Mouse (Mus musculus): ENCODE measurements around the gene Rbfox2. TPM values are rescaled to one million over a fixed set of nuclear protein-coding genes. Genes with fewer than 3 reads are reported as not detected.

Gene Rbfox2
- polyA plus RNA-seq, 1 experiment from 2014 or later = 136 TPM

DNA sequence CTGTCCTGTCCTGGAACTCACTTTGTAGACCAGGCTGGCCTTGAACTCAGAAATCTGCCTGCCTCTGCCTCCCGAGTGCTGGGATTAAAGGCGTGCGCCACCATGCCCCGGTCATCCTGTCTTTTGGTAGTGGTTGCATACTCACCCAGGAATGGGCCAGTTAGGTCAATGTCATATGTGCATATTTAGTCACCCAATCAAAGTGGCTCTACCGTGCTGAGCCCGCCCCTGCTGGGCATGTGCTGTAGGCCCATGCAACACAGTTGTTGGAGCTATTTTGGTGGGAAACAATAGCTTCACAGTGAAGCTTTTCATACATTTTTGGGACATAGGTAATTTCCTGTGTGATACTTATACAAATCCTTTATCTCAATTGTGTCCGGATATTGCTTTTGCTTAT lies 187.1 kb downstream of the Rbfox2 start:
- H3K4me2 ChIP-seq = no peak overlapping the region
- H3K27ac ChIP-seq (replicated peaks) = no peak overlapping the region
- no peak overlapping the region for H3K4me3 ChIP-seq
- no peaks in the 10 kb centered on the region for H3K9me3 ChIP-seq
- H3K4me1 ChIP-seq (replicated peaks) = peaks cover 33% of the 10 kb centered on the region
- WGBS = 96% methylated on average over 7 of the region's 7 CpGs
- no peak for ATAC-seq (ENCODE audit: low read depth)
- no peaks in the 10 kb centered on the region for H3K27me3 ChIP-seq
- no peak overlapping the region for H3K9ac ChIP-seq
- H3K36me3 ChIP-seq = peaks cover 29% of the 10 kb centered on the region

DNA sequence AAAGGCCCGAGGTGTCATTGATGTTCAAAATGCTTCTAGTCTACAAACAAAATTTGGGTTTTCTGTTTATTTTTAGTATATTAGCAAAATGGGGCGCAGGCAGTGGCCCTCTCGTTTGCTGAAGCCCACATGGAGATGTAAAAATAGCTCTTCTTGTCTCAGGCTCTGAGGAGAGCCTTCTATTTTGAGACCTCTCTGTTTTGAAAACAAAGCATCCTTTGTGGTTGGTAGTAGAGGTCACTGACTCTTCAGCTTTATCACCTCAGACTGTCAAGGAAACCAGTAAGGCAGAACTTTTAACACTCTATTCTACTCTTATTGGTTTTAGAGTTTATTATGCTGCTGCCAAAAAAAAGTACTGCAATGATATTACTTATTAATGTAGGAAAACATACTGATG lies 189.6 kb downstream of the Rbfox2 start:
- Histone ChIP-seq H3K4me1 (replicated peaks) (peaks cover 33% of the 10 kb centered on the region), H3K4me3 (no peak overlapping the region), H3K27me3 (no peaks in the 10 kb centered on the region), H3K9ac (no peak overlapping the region), H3K27ac (replicated peaks) (no peak overlapping the region), H3K36me3 (peaks cover 49% of the 10 kb centered on the region), H3K9me3 (no peaks in the 10 kb centered on the region), H3K4me2 (no peak overlapping the region)
- 16% methylated on average over 3 of the region's 3 CpGs for WGBS
- no peak for ATAC-seq (ENCODE audit: low read depth)

- peak; percentile 61; the same call in 1 of the 2 replicates for ATAC-seq (ENCODE audit: low read depth)
- H3K36me3 ChIP-seq = peaks cover 57% of the 10 kb centered on the region
- H3K4me2 ChIP-seq = no peak overlapping the region
- H3K4me1 ChIP-seq (replicated peaks) = peaks cover 33% of the 10 kb centered on the region
- WGBS = 89% methylated on average over 9 of the region's 9 CpGs
- no peak overlapping the region for H3K4me3 ChIP-seq
- no peak overlapping the region for H3K9ac ChIP-seq
- no peaks in the 10 kb centered on the region for H3K9me3 ChIP-seq
- no peaks in the 10 kb centered on the region for H3K27me3 ChIP-seq
- no peak overlapping the region for H3K27ac ChIP-seq (replicated peaks)
These were observed 190.6 kb downstream of the Rbfox2 start for GRCm38 (mm10) chr15:77116139-77116722.

DNA sequence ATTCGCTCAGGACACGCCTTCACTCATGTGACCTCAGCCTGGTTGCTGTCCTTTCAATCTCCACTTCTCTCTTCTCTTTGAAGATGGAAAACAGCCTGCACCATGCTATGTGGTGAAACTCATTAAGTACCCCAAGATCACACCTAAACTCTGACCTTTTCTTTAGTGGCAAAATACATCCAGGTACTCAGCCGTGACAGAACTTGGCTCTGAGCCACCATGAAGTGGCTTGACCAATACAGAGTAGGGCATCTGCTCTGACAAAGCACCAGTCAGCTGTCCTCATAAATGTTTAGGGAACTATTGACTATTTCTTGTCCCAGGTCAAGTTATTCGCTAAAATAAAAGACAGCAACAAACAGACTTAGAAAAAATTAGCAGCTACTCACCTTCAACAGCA lies 191.3 kb downstream of the Rbfox2 start:
- ATAC-seq (ENCODE audit: low read depth) = no peak

DNA sequence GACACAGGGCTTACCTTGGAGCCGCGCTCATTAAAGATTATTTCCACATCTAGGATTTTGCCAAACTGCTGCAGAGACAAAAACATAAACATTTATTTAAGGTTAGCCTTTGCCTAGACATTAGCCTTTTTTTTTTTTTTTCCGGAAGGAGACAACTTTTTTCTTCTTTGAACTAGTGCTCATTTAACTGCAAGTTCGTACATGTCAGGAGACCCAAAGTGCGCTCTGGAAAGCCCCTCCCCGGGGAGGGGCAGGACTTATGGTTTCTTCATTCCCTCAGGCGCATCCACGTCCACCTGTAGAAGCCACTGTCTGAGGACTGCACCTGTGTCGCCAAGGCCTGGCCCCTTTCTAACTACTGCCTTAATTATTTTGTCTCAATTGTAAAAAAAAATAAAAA lies 193.2 kb downstream of the Rbfox2 start:
- Histone ChIP-seq H3K9me3 (no peaks in the 10 kb centered on the region), H3K27me3 (no peaks in the 10 kb centered on the region), H3K4me1 (replicated peaks) (peaks cover 26% of the 10 kb centered on the region), H3K27ac (replicated peaks) (no peak overlapping the region), H3K4me2 (no peak overlapping the region), H3K4me3 (no peak overlapping the region), H3K9ac (no peak overlapping the region), H3K36me3 (peaks cover 62% of the 10 kb centered on the region)
- ATAC-seq (ENCODE audit: low read depth) = no peak
- WGBS = 92% methylated on average over 9 of the region's 9 CpGs

More for the DNA sequence above, 191.3 kb downstream of the Rbfox2 start:
- H3K4me2 ChIP-seq = no peak overlapping the region
- H3K36me3 ChIP-seq = peaks cover 61% of the 10 kb centered on the region
- WGBS = 81% methylated on average over 4 of the region's 4 CpGs
- H3K9ac ChIP-seq = no peak overlapping the region
- H3K27me3 ChIP-seq = no peaks in the 10 kb centered on the region
- H3K27ac ChIP-seq (replicated peaks) = no peak overlapping the region
- H3K4me1 ChIP-seq (replicated peaks) = peaks cover 33% of the 10 kb centered on the region
- H3K4me3 ChIP-seq = no peak overlapping the region
- H3K9me3 ChIP-seq = no peaks in the 10 kb centered on the region

GRCm38 (mm10) chr15:77112378-77112777 lies 194.4 kb downstream of the Rbfox2 start:
- H3K9me3 ChIP-seq = no peaks in the 10 kb centered on the region
- no peak overlapping the region for H3K27ac ChIP-seq (replicated peaks)
- no peaks in the 10 kb centered on the region for H3K27me3 ChIP-seq
- peaks cover 14% of the 10 kb centered on the region for H3K4me1 ChIP-seq (replicated peaks)
- no peak overlapping the region for H3K9ac ChIP-seq
- peaks cover 73% of the 10 kb centered on the region for H3K36me3 ChIP-seq
- ATAC-seq (ENCODE audit: low read depth) = no peak
- no peak overlapping the region for H3K4me2 ChIP-seq
- H3K4me3 ChIP-seq = no peak overlapping the region
- WGBS = 91% methylated on average over 2 of the region's 2 CpGs

DNA sequence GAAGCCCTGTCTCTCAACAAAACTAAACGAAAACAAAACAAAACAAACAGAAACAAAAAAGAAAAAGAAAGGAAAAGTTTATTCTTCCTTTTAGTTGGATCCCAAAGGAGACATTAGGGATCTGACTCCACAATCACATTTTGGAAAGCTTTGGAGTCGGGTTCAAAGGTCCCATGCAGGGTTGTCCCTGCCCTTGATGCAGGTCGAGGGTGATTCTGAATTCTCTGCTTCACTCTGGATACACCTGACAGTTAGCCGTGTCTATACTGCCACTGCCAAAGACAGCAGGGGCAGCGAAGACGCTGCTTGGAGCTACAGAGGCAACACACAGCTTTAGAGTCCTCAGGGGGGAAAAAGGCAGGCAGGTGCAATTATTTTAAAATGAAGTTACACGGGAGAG lies 194.9 kb downstream of the Rbfox2 start:
- Histone ChIP-seq H3K4me3 (no peak overlapping the region), H3K27me3 (no peaks in the 10 kb centered on the region), H3K4me1 (replicated peaks) (peaks cover 9% of the 10 kb centered on the region), H3K36me3 (peaks cover 75% of the 10 kb centered on the region), H3K4me2 (no peak overlapping the region), H3K9me3 (no peaks in the 10 kb centered on the region), H3K9ac (no peak overlapping the region), H3K27ac (replicated peaks) (no peak overlapping the region)
- ATAC-seq (ENCODE audit: low read depth) = no peak
- WGBS = 82% methylated on average over 7 of the region's 7 CpGs

DNA sequence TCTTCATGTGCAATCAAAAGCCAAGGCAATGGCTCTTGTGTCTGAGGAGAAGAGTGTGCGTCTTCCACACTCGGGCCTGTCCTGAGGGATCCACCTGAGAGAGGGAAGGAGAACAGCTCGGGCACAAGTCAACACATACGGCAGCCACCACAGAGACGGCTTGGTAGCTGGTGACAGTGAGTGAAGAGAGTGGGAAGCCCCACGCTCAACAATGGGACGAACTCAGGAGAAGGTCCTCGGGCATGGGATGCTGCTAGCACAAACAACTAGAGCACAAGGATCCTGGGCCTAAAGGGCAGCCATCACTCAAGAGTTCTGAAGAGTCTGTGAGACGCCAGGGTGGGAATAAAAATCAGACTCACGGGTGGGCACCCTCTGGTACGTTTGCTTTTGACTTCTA lies 196.4 kb downstream of the Rbfox2 start:
- no peaks in the 10 kb centered on the region for H3K9me3 ChIP-seq
- H3K4me3 ChIP-seq = no peak overlapping the region
- peaks cover 1% of the 10 kb centered on the region for H3K4me1 ChIP-seq (replicated peaks)
- no peak overlapping the region for H3K4me2 ChIP-seq
- H3K27me3 ChIP-seq = no peaks in the 10 kb centered on the region
- ATAC-seq (ENCODE audit: low read depth) = no peak
- H3K36me3 ChIP-seq = peaks cover 61% of the 10 kb centered on the region
- whole genome bisulfite sequencing = 88% methylated on average over 11 of the region's 11 CpGs
- H3K9ac ChIP-seq = no peak overlapping the region
- no peak overlapping the region for H3K27ac ChIP-seq (replicated peaks)

DNA sequence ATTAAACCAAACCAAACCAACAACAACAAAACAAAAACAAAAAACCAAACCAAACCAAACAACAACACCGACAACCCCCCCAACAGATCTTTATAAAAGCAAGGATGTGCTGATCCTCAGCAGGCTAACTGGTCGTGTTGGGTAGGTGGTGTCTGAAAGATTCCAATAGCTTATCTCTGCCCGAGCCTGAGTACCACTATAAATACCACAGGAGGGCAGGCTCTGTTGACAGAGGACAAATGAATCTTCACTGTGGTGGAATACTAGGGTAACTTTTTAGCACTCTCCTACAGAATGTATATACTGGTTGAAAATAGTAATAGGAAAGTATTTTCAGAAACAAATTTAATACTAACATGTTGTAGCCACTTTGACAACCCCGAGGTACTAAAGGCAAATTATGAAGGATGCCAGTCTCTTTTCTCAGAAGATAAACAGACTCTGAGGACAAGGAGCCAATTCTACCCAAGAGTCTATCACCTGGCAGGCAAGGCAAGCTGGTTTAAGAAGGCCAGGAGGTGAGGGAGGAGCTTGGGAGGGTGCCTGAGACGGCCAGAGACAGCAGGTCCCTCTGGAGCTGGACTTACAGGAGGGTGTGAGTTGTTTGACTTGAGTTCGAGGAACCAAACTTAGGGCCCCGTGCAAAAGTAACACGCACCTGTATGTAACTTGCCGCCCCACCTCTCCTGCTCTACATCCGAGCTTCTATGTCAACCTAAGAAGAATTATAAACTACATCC lies 199.5 kb downstream of the Rbfox2 start:
- peaks cover 16% of the 10 kb centered on the region for H3K4me1 ChIP-seq (replicated peaks)
- 88% methylated on average over 10 of the region's 10 CpGs for WGBS
- ATAC-seq (ENCODE audit: low read depth) = no peak

DNA sequence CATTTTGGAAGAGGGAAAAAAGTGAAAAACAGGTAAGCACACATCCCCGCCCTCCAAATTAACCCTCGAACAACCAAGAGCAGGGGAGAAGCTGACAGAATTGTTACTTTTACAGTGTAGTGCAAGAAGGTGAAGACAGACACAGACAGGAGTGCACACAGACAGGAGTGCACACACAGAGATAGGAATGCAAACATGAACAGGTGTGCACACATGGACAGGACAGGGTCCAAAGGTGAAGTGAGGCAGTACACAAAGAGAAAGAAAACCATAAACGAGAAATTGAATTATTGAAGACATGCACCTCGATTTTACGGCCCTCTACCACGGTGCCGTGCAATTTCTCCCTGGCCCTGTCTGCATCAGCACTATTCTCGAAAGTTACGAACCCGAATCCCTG lies 201.5 kb downstream of the Rbfox2 start:
- Histone ChIP-seq H3K9ac (no peak overlapping the region), H3K4me3 (no peak overlapping the region), H3K4me2 (no peak overlapping the region), H3K4me1 (replicated peaks) (peaks cover 16% of the 10 kb centered on the region), H3K36me3 (peaks cover 47% of the 10 kb centered on the region), H3K27ac (replicated peaks) (no peak overlapping the region), H3K27me3 (no peaks in the 10 kb centered on the region), H3K9me3 (no peaks in the 10 kb centered on the region)
- no peak for ATAC-seq (ENCODE audit: low read depth)
- 73% methylated on average over 10 of the region's 10 CpGs for WGBS

More for the DNA sequence above, 199.5 kb downstream of the Rbfox2 start:
- Histone ChIP-seq H3K27me3 (no peaks in the 10 kb centered on the region), H3K27ac (replicated peaks) (no peak overlapping the region), H3K9me3 (no peaks in the 10 kb centered on the region), H3K4me3 (no peak overlapping the region), H3K36me3 (peaks cover 42% of the 10 kb centered on the region), H3K4me2 (no peak overlapping the region), H3K9ac (no peak overlapping the region)

DNA sequence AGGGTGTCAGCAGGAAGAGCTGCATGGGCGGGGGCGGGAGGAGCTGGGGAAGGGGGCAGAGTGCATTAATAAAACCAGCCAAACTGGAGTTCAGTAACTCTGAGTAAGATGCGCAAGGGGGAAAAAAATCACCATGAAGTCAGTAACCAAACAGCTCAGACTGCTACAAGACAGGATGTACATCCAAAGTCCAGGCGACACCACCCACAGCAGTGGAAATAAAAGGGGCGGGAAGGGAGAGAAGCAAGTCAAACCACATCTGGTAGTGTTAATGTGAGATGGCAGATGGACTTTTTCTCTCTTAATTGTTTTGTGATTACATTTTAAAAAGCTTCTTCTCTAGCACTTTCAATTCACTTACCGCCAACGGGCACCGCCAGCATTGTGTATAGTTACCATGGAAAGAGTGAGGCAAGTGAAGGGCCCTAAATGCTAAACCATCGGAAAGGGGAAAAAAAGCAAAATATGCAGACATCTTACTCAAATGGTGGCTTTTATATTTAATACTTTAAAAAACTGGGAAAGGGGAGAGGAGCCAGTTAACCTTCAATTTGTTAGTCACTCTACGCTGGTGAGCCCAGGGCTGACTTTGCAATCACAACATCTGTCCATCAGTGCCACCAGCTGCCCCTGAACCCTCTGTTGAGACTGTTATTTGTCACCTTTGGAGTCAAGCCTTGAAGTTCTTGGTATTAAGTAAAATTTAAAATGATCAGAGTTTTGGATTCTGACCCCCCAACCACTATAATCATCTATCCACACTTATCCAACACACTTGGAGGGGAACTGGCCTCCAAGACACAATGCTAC lies 202.2 kb downstream of the Rbfox2 start:
- H3K4me1 ChIP-seq (replicated peaks) = peaks cover 16% of the 10 kb centered on the region
- ATAC-seq (ENCODE audit: low read depth) = no peak
- H3K9me3 ChIP-seq = no peaks in the 10 kb centered on the region
- no peak overlapping the region for H3K4me2 ChIP-seq
- no peaks in the 10 kb centered on the region for H3K27me3 ChIP-seq
- H3K36me3 ChIP-seq = peaks cover 49% of the 10 kb centered on the region
- 58% methylated on average over 10 of the region's 10 CpGs for WGBS
- no peak overlapping the region for H3K4me3 ChIP-seq
- peak overlapping the region; percentile 20; the same call in 1 of the 2 replicates for H3K27ac ChIP-seq (replicated peaks)
- no peak overlapping the region for H3K9ac ChIP-seq

- Histone ChIP-seq H3K9me3 (no peaks in the 10 kb centered on the region), H3K27me3 (no peaks in the 10 kb centered on the region), H3K36me3 (peaks cover 56% of the 10 kb centered on the region), H3K4me1 (replicated peaks) (peaks cover 16% of the 10 kb centered on the region), H3K9ac (no peak overlapping the region), H3K4me3 (no peak overlapping the region), H3K27ac (replicated peaks) (no peak overlapping the region), H3K4me2 (no peak overlapping the region)
- no peak for ATAC-seq (ENCODE audit: low read depth)
- WGBS = 67% methylated on average over 5 of the region's 5 CpGs
These were observed 204.1 kb downstream of the Rbfox2 start for GRCm38 (mm10) chr15:77102685-77103084.
